Mouse (Mus musculus): ENCODE results near the gene A830031A19Rik. TPM values are rescaled to one million over a fixed set of nuclear protein-coding genes. Genes with fewer than 3 reads are reported as not detected.

Gene A830031A19Rik
- polyA plus RNA-seq, 1 experiment from 2014 or later: 0.21 TPM

DNA sequence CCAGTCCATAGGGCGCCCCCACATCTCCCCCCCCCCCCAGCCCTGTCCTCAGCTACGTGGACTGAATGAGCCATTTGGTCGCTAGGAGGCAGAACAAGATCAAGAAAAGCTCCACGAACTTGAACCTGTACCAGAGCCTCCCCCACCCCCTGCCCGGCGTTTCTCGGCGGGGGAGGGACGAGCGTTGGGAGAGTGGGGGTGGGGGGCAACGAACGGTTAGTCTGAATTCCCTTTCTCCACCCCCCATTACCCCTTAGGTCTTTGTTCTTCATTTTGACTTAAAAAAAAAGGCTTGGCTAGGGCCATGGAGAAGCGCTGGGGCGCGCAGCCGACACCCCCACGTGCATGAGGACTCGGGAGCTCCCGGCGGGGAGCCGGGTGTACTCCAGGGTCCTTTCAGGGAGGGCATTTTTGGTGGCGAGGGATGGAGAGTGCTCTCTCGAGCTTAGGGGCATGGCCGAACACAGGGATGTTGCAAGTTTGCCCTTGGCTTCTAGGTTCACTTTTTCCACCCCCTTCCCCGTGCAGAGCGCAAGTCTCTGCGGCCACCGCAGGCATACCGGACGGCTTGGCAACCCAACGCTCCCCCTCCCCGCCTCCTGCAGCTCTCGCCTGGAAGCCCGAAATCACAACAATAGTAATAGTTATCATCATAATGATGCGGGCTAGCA is 6.3 kb upstream of the A830031A19Rik start:
- Histone ChIP-seq H3K27me3 (replicated peaks; ENCODE audit: control insufficient read depth, insufficient read depth, low read length) (no peaks in the 10 kb centered on the region), H3K36me3 (ENCODE audit: control insufficient read depth, insufficient read depth, low read length) (no peaks in the 10 kb centered on the region), H3K9me3 (ENCODE audit: control insufficient read depth, low read length) (no peaks in the 10 kb centered on the region), H3K27ac (ENCODE audit: low read depth, low read length) (peak overlapping the region; percentile 91), H3K4me2 (ENCODE audit: low read length) (peak overlapping the region; percentile 84), H3K4me3 (ENCODE audit: low read length) (peak overlapping the region; percentile 78), H3K4me1 (ENCODE audit: control insufficient read depth, insufficient read depth, low read depth, low read length) (no peaks in the 10 kb centered on the region; the same call in none of the 2 replicates), H3K9ac (ENCODE audit: low read depth, low read length) (peak overlapping the region; percentile 86)
- 1% methylated on average over 32 of the region's 35 CpGs for WGBS
- peak; percentile 64 for ATAC-seq

DNA sequence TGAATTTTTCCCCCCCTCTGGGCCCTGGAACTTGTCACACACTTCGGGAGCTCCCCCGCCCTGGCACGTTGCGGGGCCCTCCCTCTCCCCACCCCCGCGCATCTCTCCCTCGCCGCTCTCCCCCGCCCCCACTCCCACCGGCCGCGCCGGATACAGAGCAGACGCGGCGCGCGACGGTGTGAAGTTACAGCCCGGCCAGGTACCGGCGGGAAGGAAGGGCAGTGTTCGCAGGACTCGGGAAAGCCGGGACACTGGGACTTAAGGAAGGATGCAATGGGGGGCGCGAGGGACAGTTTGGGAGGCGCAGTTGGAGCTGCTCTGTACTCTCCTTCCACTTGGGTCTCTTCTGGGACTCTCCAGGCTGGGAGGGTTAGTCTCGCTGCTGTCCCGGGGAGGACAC is 5.7 kb upstream of the A830031A19Rik start:
- no peaks in the 10 kb centered on the region for H3K27me3 ChIP-seq (replicated peaks; ENCODE audit: control insufficient read depth, insufficient read depth, low read length)
- no peaks in the 10 kb centered on the region for H3K9me3 ChIP-seq (ENCODE audit: control insufficient read depth, low read length)
- WGBS: 0% methylated on average over 29 of the region's 30 CpGs
- peak overlapping the region; percentile 84 for H3K4me2 ChIP-seq (ENCODE audit: low read length)
- peak; percentile 35 for ATAC-seq
- H3K4me1 ChIP-seq (ENCODE audit: control insufficient read depth, insufficient read depth, low read depth, low read length): no peaks in the 10 kb centered on the region; the same call in none of the 2 replicates
- no peaks in the 10 kb centered on the region for H3K36me3 ChIP-seq (ENCODE audit: control insufficient read depth, insufficient read depth, low read length)
- H3K9ac ChIP-seq (ENCODE audit: low read depth, low read length): peak overlapping the region; percentile 86
- H3K27ac ChIP-seq (ENCODE audit: low read depth, low read length): peak overlapping the region; percentile 91
- H3K4me3 ChIP-seq (ENCODE audit: low read length): peak overlapping the region; percentile 78

DNA sequence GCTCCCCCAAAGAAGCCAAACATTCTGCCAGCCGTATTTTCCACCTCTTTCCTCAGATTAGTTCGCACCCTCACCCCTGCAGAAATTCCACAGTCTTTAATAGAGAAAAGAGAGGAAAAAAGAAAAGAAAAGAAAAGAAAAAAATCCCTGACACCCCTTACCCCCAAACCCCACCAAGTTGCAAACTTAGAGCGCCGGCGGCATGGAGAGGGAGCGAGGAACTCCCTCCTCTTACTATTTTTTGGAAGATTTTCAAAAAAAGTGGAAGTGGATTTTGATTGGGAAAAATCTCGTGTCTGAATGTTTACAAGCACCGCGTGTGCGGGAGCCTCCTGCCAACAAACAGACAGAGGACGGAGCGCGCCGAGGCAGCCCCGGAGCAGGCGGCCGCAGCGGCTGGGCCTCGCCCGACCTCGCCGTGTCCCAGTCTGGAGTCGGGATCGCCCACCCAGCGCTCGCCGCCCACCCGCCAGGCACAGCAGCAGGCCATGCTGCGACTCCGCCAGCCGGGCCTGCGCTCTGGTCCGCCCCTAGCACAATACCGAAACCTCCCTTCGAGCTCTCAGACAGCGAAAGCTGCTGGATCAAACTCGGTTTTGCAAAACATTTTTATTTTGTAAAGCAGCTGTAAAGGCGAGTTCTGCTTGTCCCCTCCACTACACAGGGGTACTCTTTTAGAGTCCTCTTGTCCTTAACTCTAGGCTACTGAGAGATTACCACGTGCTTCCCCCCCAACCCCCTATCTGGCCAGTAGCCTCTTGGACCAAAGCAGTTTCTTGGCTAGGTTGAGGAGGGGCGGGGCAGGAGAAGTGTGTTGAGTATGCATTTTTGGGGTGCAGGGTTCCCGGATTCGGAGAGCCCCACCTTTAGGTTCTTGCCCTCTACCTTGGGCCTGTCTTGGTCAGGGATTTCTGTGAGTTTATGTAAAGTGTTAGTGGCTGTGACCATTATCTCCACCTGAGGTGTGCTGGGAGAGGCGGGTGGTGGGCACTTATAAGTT is 4.8 kb upstream of the A830031A19Rik start:
- WGBS: under 1% methylated on average over 42 of the region's 43 CpGs
- H3K4me3 ChIP-seq (ENCODE audit: low read length): peak overlapping the region; percentile 78
- H3K27me3 ChIP-seq (replicated peaks; ENCODE audit: control insufficient read depth, insufficient read depth, low read length): no peaks in the 10 kb centered on the region
- H3K9me3 ChIP-seq (ENCODE audit: control insufficient read depth, low read length): no peaks in the 10 kb centered on the region
- peak overlapping the region; percentile 91 for H3K27ac ChIP-seq (ENCODE audit: low read depth, low read length)
- peak overlapping the region; percentile 86 for H3K9ac ChIP-seq (ENCODE audit: low read depth, low read length)
- no peak for ATAC-seq
- H3K36me3 ChIP-seq (ENCODE audit: control insufficient read depth, insufficient read depth, low read length): no peaks in the 10 kb centered on the region
- H3K4me1 ChIP-seq (ENCODE audit: control insufficient read depth, insufficient read depth, low read depth, low read length): peaks cover 1% of the 10 kb centered on the region
- peak overlapping the region; percentile 84 for H3K4me2 ChIP-seq (ENCODE audit: low read length)

DNA sequence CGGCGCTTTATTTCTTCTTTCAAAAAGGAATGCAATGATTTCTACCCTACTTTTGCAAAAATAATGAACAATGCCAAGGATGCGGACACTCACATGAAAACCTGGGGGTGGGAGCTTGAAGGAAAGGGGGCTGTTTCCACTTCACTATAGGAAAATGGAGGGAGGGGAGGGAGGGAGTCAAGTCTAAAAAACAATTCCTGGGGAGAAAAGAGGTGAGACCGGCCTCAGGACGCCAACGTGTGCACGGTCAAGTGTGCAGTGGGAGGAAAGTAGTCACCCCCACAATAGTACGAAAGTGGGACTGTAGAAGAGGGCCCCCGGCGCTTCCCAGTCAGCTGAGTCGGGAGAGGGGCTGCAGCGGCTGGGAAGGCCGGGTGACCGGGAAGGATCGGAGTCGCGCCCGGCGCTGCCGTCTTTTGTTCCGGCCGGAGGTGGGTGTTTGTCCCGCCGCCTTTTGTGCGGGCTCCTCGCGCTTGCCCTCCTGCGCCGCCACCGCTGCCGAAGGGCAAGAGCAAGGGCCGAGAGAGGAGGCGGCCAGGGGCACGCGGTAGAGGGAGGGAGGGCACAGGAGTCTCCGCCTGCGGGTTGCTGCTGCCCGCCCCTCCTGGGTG is 4.0 kb upstream of the A830031A19Rik start:
- Histone ChIP-seq H3K4me3 (ENCODE audit: low read length) (peak overlapping the region; percentile 78), H3K27ac (ENCODE audit: low read depth, low read length) (peak overlapping the region; percentile 91), H3K36me3 (ENCODE audit: control insufficient read depth, insufficient read depth, low read length) (no peaks in the 10 kb centered on the region), H3K27me3 (replicated peaks; ENCODE audit: control insufficient read depth, insufficient read depth, low read length) (no peaks in the 10 kb centered on the region), H3K9ac (ENCODE audit: low read depth, low read length) (peak overlapping the region; percentile 86), H3K9me3 (ENCODE audit: control insufficient read depth, low read length) (no peaks in the 10 kb centered on the region), H3K4me2 (ENCODE audit: low read length) (peak overlapping the region; percentile 84), H3K4me1 (ENCODE audit: control insufficient read depth, insufficient read depth, low read depth, low read length) (peaks cover 4% of the 10 kb centered on the region)
- no peak for ATAC-seq
- under 1% methylated on average over 35 of the region's 38 CpGs for WGBS

DNA sequence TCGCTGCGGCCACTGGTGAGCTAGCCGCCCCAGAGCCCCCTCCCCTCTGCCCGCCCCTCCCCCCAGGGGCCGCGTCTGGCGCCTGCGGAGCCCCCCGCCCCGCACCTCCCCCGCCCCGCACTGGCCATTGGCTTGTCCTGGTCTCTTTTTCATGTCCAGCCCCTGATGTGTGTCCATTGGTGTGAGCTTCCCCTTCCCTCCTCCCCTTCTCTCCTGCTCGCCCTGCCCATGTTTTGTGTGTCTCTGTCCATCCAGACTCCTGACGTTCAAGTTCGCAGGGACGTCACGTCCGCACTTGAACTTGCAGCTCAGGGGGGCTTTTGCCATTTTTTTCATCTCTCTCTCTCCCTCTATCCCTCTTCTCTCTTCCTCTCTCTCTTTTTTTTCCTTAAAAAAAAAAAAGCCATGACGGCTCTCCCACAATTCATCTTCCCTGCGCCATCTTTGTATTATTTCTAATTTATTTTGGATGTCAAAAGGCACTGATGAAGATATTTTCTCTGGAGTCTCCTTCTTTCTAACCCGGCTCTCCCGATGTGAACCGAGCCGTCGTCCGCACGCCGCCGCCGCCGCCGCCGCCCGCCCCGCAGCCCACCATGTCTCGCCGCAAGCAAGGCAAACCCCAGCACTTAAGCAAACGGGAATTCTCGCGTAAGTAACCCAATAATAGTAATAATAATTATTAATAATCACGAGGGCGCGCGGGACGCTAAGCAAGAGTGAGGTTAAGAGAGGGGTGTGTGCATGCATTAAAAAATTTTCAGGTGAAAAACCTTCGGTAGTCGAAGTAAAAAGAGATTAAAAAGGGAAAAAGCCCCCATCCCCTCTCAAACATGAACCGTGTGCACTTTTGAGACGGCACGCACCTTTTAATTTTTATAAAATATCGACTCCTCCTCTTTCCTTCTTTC is 3.2 kb upstream of the A830031A19Rik start, which contains the start of gene Bcl11a:
Gene Bcl11a (plus strand): TSS at position 262 of the 911 bp plus-strand sequence.
- peak within 1 kb of the TSS; percentile 78 for H3K4me3 ChIP-seq (ENCODE audit: low read length)
- H3K9ac ChIP-seq (ENCODE audit: low read depth, low read length): peak within 1 kb of the TSS; percentile 86
- peak; percentile 72 for ATAC-seq
- no peaks in the 10 kb centered on the region for H3K36me3 ChIP-seq (ENCODE audit: control insufficient read depth, insufficient read depth, low read length)
- peaks cover 4% of the 10 kb centered on the region for H3K4me1 ChIP-seq (ENCODE audit: control insufficient read depth, insufficient read depth, low read depth, low read length)
- H3K4me2 ChIP-seq (ENCODE audit: low read length): peak within 1 kb of the TSS; percentile 84
- under 1% methylated on average over 41 of the region's 51 CpGs for WGBS
- H3K27me3 ChIP-seq (replicated peaks; ENCODE audit: control insufficient read depth, insufficient read depth, low read length): no peaks in the 10 kb centered on the region
- H3K9me3 ChIP-seq (ENCODE audit: control insufficient read depth, low read length): no peaks in the 10 kb centered on the region
- peak within 1 kb of the TSS; percentile 91 for H3K27ac ChIP-seq (ENCODE audit: low read depth, low read length)

DNA sequence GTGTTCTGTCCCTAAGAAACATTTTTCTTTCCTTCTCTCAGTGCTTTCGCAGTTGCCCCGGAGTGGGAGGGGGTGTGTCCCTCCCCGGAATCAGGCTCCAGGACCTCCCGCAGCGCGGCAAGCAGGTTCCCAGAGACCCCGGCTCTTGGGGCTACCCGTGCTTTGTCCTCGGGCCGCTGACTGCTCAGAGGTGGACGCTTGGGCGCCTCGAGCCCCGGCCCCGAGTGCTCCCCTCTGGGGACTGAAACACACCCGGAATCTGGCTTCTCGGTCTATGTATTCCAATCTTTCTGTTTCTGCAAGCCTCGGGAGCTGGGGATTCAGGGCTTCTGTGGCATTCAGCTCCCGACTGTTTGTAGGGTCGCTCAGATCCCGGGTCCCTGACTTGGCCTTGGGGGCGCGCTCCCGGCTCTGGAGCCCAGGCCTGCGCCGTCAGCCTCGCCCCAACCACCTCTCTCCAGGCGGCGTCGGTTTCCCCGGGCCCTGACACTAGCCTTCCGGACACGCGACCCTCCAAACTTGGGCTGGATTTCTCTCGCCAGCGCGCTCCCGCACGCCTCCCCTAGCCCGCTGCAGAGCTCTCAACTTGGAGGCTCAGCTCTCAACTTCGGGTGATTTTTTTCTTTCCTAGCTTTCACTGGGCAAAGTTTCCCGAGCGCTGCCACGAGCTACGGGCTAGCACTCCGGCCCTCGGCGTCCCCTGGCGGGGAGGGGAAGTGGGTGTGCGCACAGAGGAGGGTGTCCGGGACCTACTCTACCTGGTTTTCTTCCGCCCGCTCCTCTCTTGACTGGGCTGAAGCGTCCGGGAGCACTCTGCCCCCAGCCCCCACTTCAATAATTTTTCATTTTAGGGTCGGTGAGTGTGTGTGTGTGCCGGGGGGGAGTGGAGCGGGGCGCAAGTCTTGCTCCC is 2.2 kb upstream of the A830031A19Rik start:
- no peaks in the 10 kb centered on the region for H3K27me3 ChIP-seq (replicated peaks; ENCODE audit: control insufficient read depth, insufficient read depth, low read length)
- peak overlapping the region; percentile 78 for H3K4me3 ChIP-seq (ENCODE audit: low read length)
- WGBS: under 1% methylated on average over 59 of the region's 59 CpGs
- no peaks in the 10 kb centered on the region for H3K36me3 ChIP-seq (ENCODE audit: control insufficient read depth, insufficient read depth, low read length)
- peaks cover 4% of the 10 kb centered on the region for H3K4me1 ChIP-seq (ENCODE audit: control insufficient read depth, insufficient read depth, low read depth, low read length)
- H3K9me3 ChIP-seq (ENCODE audit: control insufficient read depth, low read length): no peaks in the 10 kb centered on the region
- peak overlapping the region; percentile 91 for H3K27ac ChIP-seq (ENCODE audit: low read depth, low read length)
- peak; percentile 40 for ATAC-seq
- peak overlapping the region; percentile 84 for H3K4me2 ChIP-seq (ENCODE audit: low read length)
- peak overlapping the region; percentile 86 for H3K9ac ChIP-seq (ENCODE audit: low read depth, low read length)

DNA sequence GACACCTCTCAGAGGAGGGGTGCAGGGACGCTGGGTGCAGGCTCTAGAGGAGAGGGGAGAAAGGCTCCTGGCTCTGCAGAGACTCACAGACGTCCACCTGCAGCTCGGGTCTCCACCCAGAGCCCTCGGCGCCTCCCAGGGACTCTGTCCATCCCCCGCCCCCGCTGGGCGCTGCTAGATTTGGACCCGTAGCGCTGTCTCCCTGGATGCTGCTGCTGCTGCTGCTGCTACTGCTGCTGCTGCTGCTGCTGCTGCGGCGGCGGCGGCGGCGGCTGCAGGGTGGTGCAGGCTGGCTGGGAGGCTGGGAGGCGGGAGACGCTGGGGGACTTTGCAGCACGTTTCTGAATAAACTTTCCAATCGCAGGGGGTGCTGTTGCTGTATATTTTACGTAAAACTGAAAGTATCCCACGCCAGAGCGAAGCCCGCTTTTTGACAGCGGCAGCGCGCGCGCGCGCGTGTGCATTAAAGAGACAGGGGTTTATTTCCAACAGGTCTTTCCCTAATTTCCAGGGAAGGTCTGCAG is 1.3 kb upstream of the A830031A19Rik start:
- Histone ChIP-seq H3K27ac (ENCODE audit: low read depth, low read length) (peak overlapping the region; percentile 91), H3K4me2 (ENCODE audit: low read length) (peak overlapping the region; percentile 84), H3K9me3 (ENCODE audit: control insufficient read depth, low read length) (no peaks in the 10 kb centered on the region), H3K27me3 (replicated peaks; ENCODE audit: control insufficient read depth, insufficient read depth, low read length) (no peaks in the 10 kb centered on the region), H3K9ac (ENCODE audit: low read depth, low read length) (peak overlapping the region; percentile 86), H3K4me1 (ENCODE audit: control insufficient read depth, insufficient read depth, low read depth, low read length) (peaks cover 4% of the 10 kb centered on the region), H3K4me3 (ENCODE audit: low read length) (peak overlapping the region; percentile 78), H3K36me3 (ENCODE audit: control insufficient read depth, insufficient read depth, low read length) (no peaks in the 10 kb centered on the region)
- WGBS: under 1% methylated on average over 32 of the region's 32 CpGs
- ATAC-seq: peak; percentile 25

Measured in hindbrain, embryonic 16.5 days (tissue).